Mouse (Mus musculus): ENCODE results near the gene Ptpn3.

Gene Ptpn3

DNA sequence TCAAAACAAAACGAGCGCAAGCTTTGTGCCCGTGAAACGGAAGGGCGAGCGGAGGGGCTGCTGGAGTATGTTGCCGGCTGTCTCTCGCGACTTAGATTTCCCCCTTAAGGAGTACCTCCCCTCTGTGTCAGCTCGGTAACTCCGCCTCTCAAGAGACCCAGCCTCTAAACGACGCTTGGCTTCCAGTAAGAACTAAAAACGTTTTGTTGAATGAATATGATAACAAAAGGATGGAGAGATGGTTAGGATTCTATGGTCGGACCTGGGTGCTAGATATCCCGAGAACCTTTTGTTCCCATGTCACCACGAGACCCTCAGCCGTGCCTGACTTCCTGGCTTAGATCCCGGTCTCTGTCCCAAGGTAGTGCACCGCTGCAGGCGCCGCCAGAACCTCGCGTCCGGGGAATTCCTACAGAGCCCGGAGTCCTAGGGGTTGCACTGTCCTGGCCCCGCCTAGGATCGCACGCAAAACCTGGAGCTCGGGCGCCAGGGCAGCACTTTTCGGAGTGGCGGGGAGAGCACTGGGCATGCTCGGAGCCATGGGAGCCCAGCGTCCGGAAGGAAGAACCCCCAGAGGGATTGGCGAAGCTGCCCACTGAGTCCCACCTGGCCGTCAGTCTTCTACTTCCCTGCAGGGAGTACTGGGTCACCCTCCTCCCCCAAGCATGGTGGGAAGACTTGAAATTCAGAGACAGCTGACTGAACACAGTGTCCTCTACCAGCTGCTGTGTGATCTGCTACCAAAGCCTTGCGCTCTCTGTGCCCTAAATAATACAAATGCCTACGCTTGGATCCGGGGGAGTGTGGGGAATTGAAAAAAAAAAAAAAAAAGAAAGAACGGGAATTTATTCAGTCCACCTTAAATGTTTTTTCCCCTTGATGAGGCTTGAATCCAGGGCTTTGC, at the start of gene Ptpn3:
Ptpn3 (minus strand) TSS at position 428 of the 904 bp plus-strand sequence.
- DNase-seq (ENCODE audit: low spot score in 2 of 2) = peak; percentile 39 to 83

GRCm38 (mm10) chr4:57350541-57350940, 48.9 kb upstream of the Ptpn3 start:
- DNase-seq (ENCODE audit: low spot score in 2 of 2) = no peak

GRCm38 (mm10) chr4:57343996-57344395, 42.4 kb upstream of the Ptpn3 start:
- no peak for DNase-seq (ENCODE audit: low spot score in 2 of 2)

DNA sequence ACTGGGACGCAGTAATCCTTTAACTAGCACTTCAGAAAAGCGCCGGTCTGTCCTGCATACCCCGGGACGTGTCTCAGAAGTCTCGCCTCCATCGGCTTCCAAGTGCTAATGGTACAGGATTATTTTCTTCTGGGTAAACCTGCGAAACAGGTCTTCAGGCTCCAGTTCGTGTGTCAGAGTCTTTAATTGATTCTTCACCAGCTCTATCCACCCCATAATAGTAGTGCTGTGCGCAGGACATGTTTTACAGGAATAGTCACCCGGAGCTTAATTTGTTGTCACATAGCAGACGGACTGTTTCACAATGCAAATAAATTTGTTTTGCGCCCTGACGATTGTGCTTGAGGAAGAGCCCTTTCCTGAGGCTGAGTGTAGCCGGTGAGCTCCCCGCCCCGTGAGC, 37.3 kb upstream of the Ptpn3 start:
- no peak for DNase-seq (ENCODE audit: low spot score in 2 of 2)

GRCm38 (mm10) chr4:57338061-57338460, 36.4 kb upstream of the Ptpn3 start:
- DNase-seq (ENCODE audit: low spot score in 2 of 2) = no peak

DNA sequence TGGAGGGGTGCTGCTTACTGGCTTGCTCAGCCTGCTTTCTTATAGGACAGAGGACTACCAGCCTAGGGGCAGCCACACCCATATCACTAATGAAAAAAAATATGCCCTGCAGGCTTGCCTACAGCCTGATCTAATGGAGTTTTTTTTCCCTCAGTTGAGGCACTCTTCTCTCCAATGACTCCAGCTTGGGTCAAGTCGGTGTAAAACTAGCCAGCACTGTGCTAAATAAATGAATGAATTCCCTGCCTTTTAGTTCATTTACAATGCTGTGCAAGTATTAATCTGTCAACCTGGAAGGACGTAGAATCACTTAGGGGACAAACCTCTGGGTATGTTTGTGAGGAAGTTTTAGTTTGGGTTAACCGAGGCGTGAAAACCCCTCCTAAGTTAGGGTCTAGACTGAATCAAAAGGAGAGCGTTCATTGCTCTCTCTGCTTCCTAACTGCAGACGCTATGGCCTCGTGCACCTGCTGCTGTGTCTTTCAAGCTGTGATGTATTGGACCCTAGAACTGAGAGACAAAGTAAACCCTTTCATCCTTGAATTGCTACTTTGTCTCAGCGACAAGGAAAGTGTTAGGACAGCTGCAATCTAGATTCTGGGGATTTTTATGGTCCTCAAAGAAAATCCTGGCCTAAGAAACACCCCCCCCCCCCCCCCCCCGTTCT, 33.5 kb upstream of the Ptpn3 start:
- DNase-seq (ENCODE audit: low spot score in 2 of 2) = no peak

- no peak for DNase-seq (ENCODE audit: low spot score in 2 of 2)
Observed at GRCm38 (mm10) chr4:57333926-57334548, 32.4 kb upstream of the Ptpn3 start.

GRCm38 (mm10) chr4:57332511-57332910, 30.9 kb upstream of the Ptpn3 start:
- DNase-seq (ENCODE audit: low spot score in 2 of 2) = no peak

GRCm38 (mm10) chr4:57320606-57321327, 19.1 kb upstream of the Ptpn3 start:
- peak in 1 of 2 experiments; percentile 59 for DNase-seq (ENCODE audit: low spot score in 2 of 2)

GRCm38 (mm10) chr4:57318525-57319212, 17.0 kb upstream of the Ptpn3 start:
- DNase-seq (ENCODE audit: low spot score in 2 of 2) = peak in 1 of 2 experiments; percentile 82

- DNase-seq (ENCODE audit: low spot score in 2 of 2) = no peak
Observed at GRCm38 (mm10) chr4:57312256-57313166, 10.9 kb upstream of the Ptpn3 start.

- no peak for DNase-seq (ENCODE audit: low spot score in 2 of 2)
Observed at GRCm38 (mm10) chr4:57311750-57312149, 10.1 kb upstream of the Ptpn3 start.

GRCm38 (mm10) chr4:57308214-57309000, 6.8 kb upstream of the Ptpn3 start:
- DNase-seq (ENCODE audit: low spot score in 2 of 2) = no peak

DNA sequence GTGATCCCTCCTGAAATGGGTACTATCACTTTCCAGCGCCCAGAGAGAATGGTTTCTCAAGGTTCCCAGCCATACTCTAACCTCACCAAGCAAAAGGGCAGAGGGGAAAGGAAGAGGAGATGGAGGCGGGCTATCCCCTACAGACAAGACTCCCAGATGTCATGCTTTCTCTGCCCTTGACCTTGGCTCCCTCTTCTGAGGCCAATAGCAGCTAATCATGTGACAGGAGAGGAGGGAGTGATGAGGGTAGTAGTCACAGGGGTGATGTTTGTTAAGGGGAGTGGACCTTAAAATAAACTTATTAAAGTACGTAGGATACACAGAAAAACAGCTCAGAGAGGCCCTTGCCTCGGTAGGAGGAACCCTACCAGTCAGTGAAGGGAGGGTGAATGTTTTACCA, 6.1 kb upstream of the Ptpn3 start:
- no peak for DNase-seq (ENCODE audit: low spot score in 2 of 2)

DNA sequence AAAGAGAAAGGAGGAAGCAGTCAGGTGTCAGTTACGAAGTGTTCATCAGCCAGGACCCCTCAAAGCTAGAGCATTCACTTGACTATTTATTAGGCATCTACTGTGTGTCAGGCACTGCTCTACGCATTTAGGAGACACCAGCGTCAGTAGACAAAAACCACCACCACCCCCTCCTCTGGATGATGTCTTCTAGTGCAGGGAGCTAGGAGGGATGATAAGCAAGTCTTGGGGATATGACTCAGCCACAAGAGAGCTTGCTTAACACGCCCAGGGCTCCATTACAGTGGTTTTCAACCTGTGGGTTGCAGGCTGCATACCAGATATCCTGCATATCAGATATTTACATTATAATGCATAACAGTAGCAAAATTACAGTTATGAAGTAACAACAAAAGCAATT, 4.6 kb upstream of the Ptpn3 start:
- DNase-seq (ENCODE audit: low spot score in 2 of 2) = peak in 1 of 2 experiments; percentile 9

GRCm38 (mm10) chr4:57305644-57306043, 4.0 kb upstream of the Ptpn3 start:
- DNase-seq (ENCODE audit: low spot score in 2 of 2) = no peak

- DNase-seq (ENCODE audit: low spot score in 2 of 2) = no peak
Observed at GRCm38 (mm10) chr4:57300469-57301409, 898 bp downstream of the Ptpn3 start.
